Mouse (Mus musculus) cortical plate, adult 2 months (tissue): ENCODE data around the gene Yeats2.

Experiments used
- CTCF ChIP-seq: fragments of 200-500 bp; IDR thresholded peaks from 2 replicates; pipeline ENCODE4 v1.5.1; 2011; ENCODE audit warnings: mild to moderate bottlenecking, control low read depth, low read length; ENCODE audit not compliant: insufficient read depth; ENCODE audit errors: extremely low read depth
- POLR2A ChIP-seq: fragments of 200-500 bp; IDR thresholded peaks from 2 replicates; pipeline ENCODE4 v1.6.1; 2011; ENCODE audit warnings: mild to moderate bottlenecking, low read length, control low read depth; ENCODE audit not compliant: insufficient read depth; ENCODE audit errors: extremely low read depth

DNA sequence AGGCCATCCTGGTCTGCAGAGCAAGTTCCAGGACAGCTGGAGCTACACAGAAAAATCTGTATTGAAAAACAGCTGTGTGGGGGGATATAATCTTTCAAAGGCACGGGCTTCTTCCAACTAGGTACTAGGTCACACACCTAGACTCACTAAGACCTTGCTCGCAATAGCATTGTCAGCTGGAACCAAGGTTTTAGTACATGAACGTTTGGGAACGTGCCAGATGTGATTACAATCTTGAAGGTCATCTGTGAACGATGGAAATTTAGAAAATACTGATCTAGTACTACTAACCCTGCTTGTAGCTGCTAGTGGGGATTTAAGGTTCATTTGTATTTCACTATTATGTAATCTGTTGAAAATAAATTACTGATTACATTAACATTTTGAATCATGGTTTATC is 11.1 kb downstream of the Yeats2 start:
- TF ChIP-seq CTCF (no peak), POLR2A (no peak)
